Mouse (Mus musculus): ENCODE measurements around the gene Arg1.

DNA sequence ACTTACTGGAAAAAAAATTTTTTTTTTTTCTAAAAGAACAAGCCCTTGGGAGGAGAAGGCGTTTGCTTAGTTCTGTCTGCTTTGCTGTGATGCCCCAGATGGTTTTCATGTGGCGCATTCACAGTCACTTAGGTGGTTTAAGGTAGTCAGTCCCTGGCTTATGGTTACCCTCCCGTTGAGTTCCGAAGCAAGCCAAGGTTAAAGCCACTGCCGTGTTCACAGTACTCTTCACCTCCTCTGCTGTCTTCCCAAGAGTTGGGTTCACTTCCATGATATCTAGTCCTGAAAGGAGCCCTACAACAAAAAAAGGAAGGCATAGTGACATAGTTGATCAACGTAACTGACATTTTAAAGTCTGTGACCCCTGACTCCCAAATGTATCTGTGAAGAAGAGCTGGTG is 11.8 kb downstream of the Arg1 start:
- no peak for TF ChIP-seq POLR2A (IDR thresholded peaks at IDR 0.05; ENCODE audit: low read depth, low read length)
- no peak for TF ChIP-seq CTCF (IDR thresholded peaks at IDR 0.05; ENCODE audit: extremely low read depth, insufficient read length, insufficient replicate concordance, low read depth, low read length)

All from small intestine, adult 2 months (tissue).